Comparison of ENCODE assay signal across 9 mouse cellular contexts in the genomic region with DNA sequence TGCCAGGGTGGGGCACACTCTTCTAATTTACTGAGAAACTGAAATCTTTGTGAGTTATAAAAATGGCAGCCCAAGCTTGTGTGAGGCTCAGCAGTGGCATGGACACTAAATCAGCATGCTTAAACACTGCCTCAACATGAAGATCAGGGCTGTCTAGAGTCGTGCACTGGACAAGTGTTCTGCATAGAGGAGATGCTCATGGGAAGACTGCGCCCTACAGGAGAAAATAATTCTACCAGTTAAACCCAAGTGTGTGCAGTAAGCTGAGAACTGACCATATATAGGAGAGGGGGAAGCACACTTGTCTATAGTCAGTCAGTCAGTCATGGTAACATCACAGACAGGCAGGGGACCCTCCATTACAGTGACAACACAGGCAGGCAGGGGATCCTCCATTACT. TPM values are rescaled to one million over a fixed set of nuclear protein-coding genes. Genes with fewer than 3 reads are reported as not detected.
DNase-seq lines count a peak whose midpoint lies in the region; ATAC-seq and TF ChIP-seq lines count a peak whose summit lies in the region.
"Had no signal": no experiment of that assay in that cellular context is flagged by ENCODE, and none has a peak within 500 bp of the region (broad histone marks: within the 10 kb centered on the region; RNA-seq: fewer than 3 reads in every experiment).

No protein-coding gene starts in this region.

- peaks cover 35% of the 10 kb centered on the region for H3K36me3 ChIP-seq in limb, embryonic 12.5 days

- TF ChIP-seq CTCF in left cerebral cortex, adult 2 months (IDR thresholded peaks at IDR 0.05): peak; percentile 31

- no peaks in the 10 kb centered on the region for H3K27me3 ChIP-seq in limb, embryonic 12.5 days

- no peak overlapping the region for H3K9ac ChIP-seq in limb, embryonic 12.5 days (replicated peaks)

- intact Hi-C loops in left cerebral cortex, adult 2 months (cut with DNase I): no loop called here
- intact Hi-C loops in left cerebral cortex, postnatal 4 days (cut with DNase I): no loop called here

- H3K4me3 ChIP-seq in left cerebral cortex, adult 2 months: no peak overlapping the region
- no peak overlapping the region for H3K4me3 ChIP-seq in limb, embryonic 12.5 days (replicated peaks)

- no peak overlapping the region for H3K4me2 ChIP-seq in limb, embryonic 12.5 days

- H3K4me1 ChIP-seq in limb, embryonic 12.5 days (replicated peaks): peaks cover 34% of the 10 kb centered on the region

- DNase-seq in heart, adult 11 months: peak; percentile 85
- no peak for DNase-seq in heart, postnatal 4 days
- no peak for DNase-seq in left cerebral cortex, adult 2 months (ENCODE audit: extremely low spot score in 1 of 2, low spot score in 2 of 2)
- no peak for DNase-seq in left cerebral cortex, postnatal 4 days
- peak; percentile 65 for DNase-seq in NIH3T3 (ENCODE audit: low read depth)
- no peak for DNase-seq in spleen, postnatal 4 days (ENCODE audit: low spot score in 2 of 2)

- no peak overlapping the region for H3K27ac ChIP-seq in left cerebral cortex, adult 2 months
- H3K27ac ChIP-seq in limb, embryonic 12.5 days: peak overlapping the region; percentile 59; the same call in 1 of the 2 replicates

- 64% methylated on average over 2 of the region's 2 CpGs for WGBS in limb, embryonic 12.5 days

- no peak for ATAC-seq in limb, embryonic 12.5 days (ENCODE audit: insufficient number of reproducible peaks, insufficient read depth, low FRiP score, low TSS enrichment, low read depth)
- ATAC-seq in cerebellum, adult (ENCODE audit: insufficient number of reproducible peaks, low FRiP score, low TSS enrichment): no peak
- ATAC-seq: CD4-positive, CD25-positive, alpha-beta regulatory T cell, adult 4 months had no signal

- no peaks in the 10 kb centered on the region for H3K9me3 ChIP-seq in limb, embryonic 12.5 days

RNA-seq across cellular contexts. Expression of a gene that starts 43.0 kb away (rescaled TPM):
- total RNA-seq in heart, postnatal 4 days (2021): 100 to 1,000 TPM; 192 to 202 TPM
- total RNA-seq in left cerebral cortex, adult 2 months (2021): 10 to 100 TPM; 95.8 to 98.3 TPM
- 100 to 1,000 TPM; 120 to 128 TPM for total RNA-seq in left cerebral cortex, postnatal 4 days (2021)
- 74.3 and 82.8 TPM in 2 replicates for polyA plus RNA-seq in limb, embryonic 12.5 days (2016; fragmentation: Nextera tagmentation; extraction: Ambion mirVana)

Comparison
In these comparisons a context has a peak if more than half of its experiments do, and no peak if none do; other contexts are left out.
1. DNase-seq: peak in heart, adult 11 months (single experiment) and NIH3T3 (single experiment); none in heart, postnatal 4 days (single experiment), left cerebral cortex, adult 2 months (0 of 2), left cerebral cortex, postnatal 4 days (single experiment) and spleen, postnatal 4 days (0 of 2).